Mouse (Mus musculus): ENCODE measurements around the gene Larp1b. TPM values are rescaled to one million over a fixed set of nuclear protein-coding genes. Genes with fewer than 3 reads are reported as not detected.

Larp1b gene
- total and polyA plus RNA-seq, 3 experiments, result 8.7 to 13.7 (median 11.9) TPM

GRCm38 (mm10) chr3:41012451-41012850, 62.8 kb downstream of the Larp1b start:
- no peak for DNase-seq (ENCODE audit: extremely low read depth)
- Histone ChIP-seq H3K4me1 (ENCODE audit: control insufficient read depth in 1 of 2, insufficient read depth in 2 of 2) (0 out of 4 replicates have a peak, but pooled peaks cover 0 to 2% of the 10 kb centered on the region in 2 experiments), H3K9me3 (replicated peaks; ENCODE audit: low read length) (no peaks in the 10 kb centered on the region), H3K4me3 (replicated peaks in 1 of 3; ENCODE audit: low read depth in 2 of 3, low read length in 2 of 3, poor library complexity in 1 of 3) (no peak overlapping the region), H3K27ac (ENCODE audit: insufficient read depth, low read depth) (no peak overlapping the region), H3K79me2 (replicated peaks; ENCODE audit: control insufficient read depth, extremely low read depth, insufficient read depth, poor library complexity, severe bottlenecking) (no peaks in the 10 kb centered on the region), H3K9ac (ENCODE audit: insufficient read depth, low read depth) (no peak overlapping the region), H3K27me3 (replicated peaks) (no peaks in the 10 kb centered on the region), H3K4me2 (ENCODE audit: insufficient read depth, low read depth, poor library complexity, severe bottlenecking) (no peak overlapping the region), H3K36me3 (replicated peaks in 1 of 2; ENCODE audit: control insufficient read depth in 1 of 2, insufficient read depth in 1 of 2, low read length in 1 of 2) (no peaks in the 10 kb centered on the region)
- TF ChIP-seq UBTF (IDR thresholded peaks at IDR 0.05; ENCODE audit: low read depth, low read length) (no peak), KAT2A (IDR thresholded peaks at IDR 0.05; ENCODE audit: insufficient replicate concordance, low read length) (no peak), MXI1 (IDR thresholded peaks at IDR 0.05; ENCODE audit: low read depth, low read length) (no peak), USF2 (conservative IDR thresholded peaks at IDR 0.05; ENCODE audit: low read depth, low read length) (no peak)
- in situ Hi-C loops (cut with MboI; ENCODE audit: low pct_ligation_motif_present, low pct_unique_long_range_greater_than_20kb, low sequenced_read_pairs), result no loop called here
- dilution Hi-C loops (cut with MboI; ENCODE audit: extremely low pct_ligation_motif_present, extremely low pct_unique_long_range_greater_than_20kb, low sequenced_read_pairs), result no loop called here

GRCm38 (mm10) chr3:41014946-41015345, 65.3 kb downstream of the Larp1b start:
- Histone ChIP-seq H3K9ac (ENCODE audit: insufficient read depth, low read depth) (no peak overlapping the region), H3K4me2 (ENCODE audit: insufficient read depth, low read depth, poor library complexity, severe bottlenecking) (no peak overlapping the region), H3K79me2 (replicated peaks; ENCODE audit: control insufficient read depth, extremely low read depth, insufficient read depth, poor library complexity, severe bottlenecking) (no peaks in the 10 kb centered on the region), H3K4me1 (ENCODE audit: control insufficient read depth in 1 of 2, insufficient read depth in 2 of 2) (0 out of 4 replicates have a peak, but pooled peaks cover 0 to 2% of the 10 kb centered on the region in 2 experiments), H3K27ac (ENCODE audit: insufficient read depth, low read depth) (no peak overlapping the region), H3K27me3 (replicated peaks) (no peaks in the 10 kb centered on the region), H3K4me3 (replicated peaks in 1 of 3; ENCODE audit: low read depth in 2 of 3, low read length in 2 of 3, poor library complexity in 1 of 3) (no peak overlapping the region), H3K36me3 (replicated peaks in 1 of 2; ENCODE audit: control insufficient read depth in 1 of 2, insufficient read depth in 1 of 2, low read length in 1 of 2) (no peaks in the 10 kb centered on the region), H3K9me3 (replicated peaks; ENCODE audit: low read length) (no peaks in the 10 kb centered on the region)
- dilution Hi-C loops (cut with MboI; ENCODE audit: extremely low pct_ligation_motif_present, extremely low pct_unique_long_range_greater_than_20kb, low sequenced_read_pairs) (no loop called here), in situ Hi-C loops (cut with MboI; ENCODE audit: low pct_ligation_motif_present, low pct_unique_long_range_greater_than_20kb, low sequenced_read_pairs) (no loop called here)
- TF ChIP-seq USF2 (conservative IDR thresholded peaks at IDR 0.05; ENCODE audit: low read depth, low read length), result no peak
- no peak for TF ChIP-seq TCF12 (IDR thresholded peaks at IDR 0.05; ENCODE audit: low read depth, low read length)
- TF ChIP-seq SIN3A (IDR thresholded peaks at IDR 0.05; ENCODE audit: low read length), result no peak
- no peak for TF ChIP-seq GABPA (IDR thresholded peaks at IDR 0.05; ENCODE audit: insufficient replicate concordance, low read depth, low read length)
- no peak for TF ChIP-seq MXI1 (IDR thresholded peaks at IDR 0.05; ENCODE audit: low read depth, low read length)
- no peak for DNase-seq (ENCODE audit: extremely low read depth)

- in situ Hi-C loops (cut with MboI; ENCODE audit: low pct_ligation_motif_present, low pct_unique_long_range_greater_than_20kb, low sequenced_read_pairs), result no loop called here
Measured at GRCm38 (mm10) chr3:41018022-41018608, 68.5 kb downstream of the Larp1b start.

More at GRCm38 (mm10) chr3:41018022-41018608, 68.5 kb downstream of the Larp1b start:
- H3K4me2 ChIP-seq (ENCODE audit: insufficient read depth, low read depth, poor library complexity, severe bottlenecking), result no peak overlapping the region
- DNase-seq (ENCODE audit: extremely low read depth), result no peak
- dilution Hi-C loops (cut with MboI; ENCODE audit: extremely low pct_ligation_motif_present, extremely low pct_unique_long_range_greater_than_20kb, low sequenced_read_pairs), result no loop called here
- H3K27ac ChIP-seq (ENCODE audit: insufficient read depth, low read depth), result no peak overlapping the region
- no peaks in the 10 kb centered on the region for H3K36me3 ChIP-seq (replicated peaks in 1 of 2; ENCODE audit: control insufficient read depth in 1 of 2, insufficient read depth in 1 of 2, low read length in 1 of 2)
- H3K79me2 ChIP-seq (replicated peaks; ENCODE audit: control insufficient read depth, extremely low read depth, insufficient read depth, poor library complexity, severe bottlenecking), result no peaks in the 10 kb centered on the region
- no peak overlapping the region for H3K9ac ChIP-seq (ENCODE audit: insufficient read depth, low read depth)
- H3K4me3 ChIP-seq (replicated peaks in 1 of 3; ENCODE audit: low read depth in 2 of 3, low read length in 2 of 3, poor library complexity in 1 of 3), result no peak overlapping the region
- no peak for TF ChIP-seq CHD1 (IDR thresholded peaks at IDR 0.05; ENCODE audit: low read depth, low read length)
- TF ChIP-seq BHLHE40 (IDR thresholded peaks at IDR 0.05; ENCODE audit: low read depth, low read length), result no peak
- TF ChIP-seq JUND (conservative IDR thresholded peaks at IDR 0.05; ENCODE audit: low read depth, low read length), result no peak
- TF ChIP-seq MEF2A (IDR thresholded peaks at IDR 0.05; ENCODE audit: borderline replicate concordance, low read depth, low read length), result no peak
- TF ChIP-seq ZMIZ1 (IDR thresholded peaks at IDR 0.05; ENCODE audit: low read depth, low read length), result no peak
- no peak for TF ChIP-seq GABPA (IDR thresholded peaks at IDR 0.05; ENCODE audit: insufficient replicate concordance, low read depth, low read length)
- no peak for TF ChIP-seq ETS1 (conservative IDR thresholded peaks at IDR 0.05; ENCODE audit: low read depth, low read length)
- TF ChIP-seq MAX (IDR thresholded peaks at IDR 0.05; ENCODE audit: low read length), result no peak
- 0 out of 4 replicates have a peak, but pooled peaks cover 0 to 2% of the 10 kb centered on the region in 2 experiments for H3K4me1 ChIP-seq (ENCODE audit: control insufficient read depth in 1 of 2, insufficient read depth in 2 of 2)
- no peaks in the 10 kb centered on the region for H3K9me3 ChIP-seq (replicated peaks; ENCODE audit: low read length)
- H3K27me3 ChIP-seq (replicated peaks), result no peaks in the 10 kb centered on the region
